Mouse (Mus musculus): ENCODE data around the gene Tcp11. TPM values are rescaled to one million over a fixed set of nuclear protein-coding genes. Genes with fewer than 3 reads are reported as not detected.
A peak's percentile ranks its signal among the peaks of the same experiment; 100 is the strongest.

Gene Tcp11
- total and polyA plus RNA-seq, 2 experiments from 2014 or later, result 0.15 TPM; not detected in 1

DNA sequence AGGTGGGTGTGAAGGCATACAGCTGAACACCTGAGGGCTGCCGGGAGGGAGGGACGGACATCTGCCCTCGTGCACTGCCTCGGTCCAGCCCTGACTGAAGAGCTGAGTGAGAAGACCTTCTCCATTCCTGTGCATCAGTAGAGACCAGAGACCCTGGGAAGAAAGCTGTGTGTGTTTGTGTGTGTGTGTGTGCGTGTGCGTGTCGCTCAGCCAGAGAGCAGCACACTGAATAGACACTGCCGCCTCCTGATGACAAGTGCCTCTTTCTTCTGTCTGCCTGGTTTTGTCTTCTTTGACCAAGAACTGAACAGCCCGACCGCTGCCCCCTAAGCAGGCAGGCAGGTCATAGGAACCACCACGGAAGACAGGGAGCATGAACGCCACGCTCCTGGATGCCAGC is 39.1 kb downstream of the Tcp11 start:
- Histone ChIP-seq H3K9ac (replicated peaks; ENCODE audit: low read depth, low read length) (no peak overlapping the region), H3K4me1 (ENCODE audit: control insufficient read depth, insufficient read depth) (no peaks in the 10 kb centered on the region), H3K27ac (ENCODE audit: low read depth) (no peak overlapping the region), H3K4me3 (ENCODE audit: low read depth, low read length) (no peak overlapping the region), H3K27me3 (ENCODE audit: control insufficient read depth, insufficient read depth, low read length) (no peaks in the 10 kb centered on the region), H3K4me2 (ENCODE audit: low read depth, low read length) (no peak overlapping the region), H3K9me3 (replicated peaks; ENCODE audit: control insufficient read depth, low read length) (no peaks in the 10 kb centered on the region), H3K36me3 (replicated peaks; ENCODE audit: control insufficient read depth, insufficient read depth, low read length) (peaks cover 62% of the 10 kb centered on the region)
- TF ChIP-seq CTCF (IDR thresholded peaks at IDR 0.05; ENCODE audit: low read depth) (no peak), EP300 (IDR thresholded peaks at IDR 0.05; ENCODE audit: low read depth) (no peak)
- WGBS, result 92% methylated on average over 13 of the region's 13 CpGs
- no peak for DNase-seq (ENCODE audit: low spot score)
- ATAC-seq (ENCODE audit: insufficient read depth, low read depth), result no peak

DNA sequence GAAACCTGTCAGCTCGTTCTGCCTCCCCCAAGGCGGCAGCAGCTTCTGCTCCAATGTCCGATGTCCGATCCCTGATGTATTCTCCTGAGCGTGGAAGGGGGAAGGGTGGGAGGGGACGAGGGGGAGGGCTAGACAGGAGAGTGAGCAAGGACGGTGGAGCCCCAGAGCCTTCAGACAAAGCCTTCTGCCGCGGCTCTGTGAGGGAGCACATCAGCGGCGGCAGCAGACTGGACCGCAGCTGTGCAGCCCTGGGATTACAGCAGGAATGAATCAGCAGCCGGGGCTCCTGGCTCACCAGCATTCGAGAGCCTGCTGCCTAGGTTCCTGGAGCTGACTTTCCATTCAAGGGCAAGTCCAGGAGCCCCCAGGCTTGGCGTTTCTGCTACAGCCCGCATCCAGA is 39.8 kb downstream of the Tcp11 start:
- TF ChIP-seq EP300 (IDR thresholded peaks at IDR 0.05; ENCODE audit: low read depth), result no peak
- no peak for TF ChIP-seq CTCF (IDR thresholded peaks at IDR 0.05; ENCODE audit: low read depth)
- no peak overlapping the region for H3K4me2 ChIP-seq (ENCODE audit: low read depth, low read length)
- no peak overlapping the region for H3K9ac ChIP-seq (replicated peaks; ENCODE audit: low read depth, low read length)
- H3K27ac ChIP-seq (ENCODE audit: low read depth), result no peak overlapping the region
- DNase-seq (ENCODE audit: low spot score), result no peak
- no peaks in the 10 kb centered on the region for H3K4me1 ChIP-seq (ENCODE audit: control insufficient read depth, insufficient read depth)
- no peaks in the 10 kb centered on the region for H3K27me3 ChIP-seq (ENCODE audit: control insufficient read depth, insufficient read depth, low read length)
- ATAC-seq (ENCODE audit: insufficient read depth, low read depth), result no peak
- H3K36me3 ChIP-seq (replicated peaks; ENCODE audit: control insufficient read depth, insufficient read depth, low read length), result peaks cover 61% of the 10 kb centered on the region
- H3K4me3 ChIP-seq (ENCODE audit: low read depth, low read length), result no peak overlapping the region
- WGBS, result 52% methylated on average over 16 of the region's 16 CpGs
- H3K9me3 ChIP-seq (replicated peaks; ENCODE audit: control insufficient read depth, low read length), result no peaks in the 10 kb centered on the region

DNA sequence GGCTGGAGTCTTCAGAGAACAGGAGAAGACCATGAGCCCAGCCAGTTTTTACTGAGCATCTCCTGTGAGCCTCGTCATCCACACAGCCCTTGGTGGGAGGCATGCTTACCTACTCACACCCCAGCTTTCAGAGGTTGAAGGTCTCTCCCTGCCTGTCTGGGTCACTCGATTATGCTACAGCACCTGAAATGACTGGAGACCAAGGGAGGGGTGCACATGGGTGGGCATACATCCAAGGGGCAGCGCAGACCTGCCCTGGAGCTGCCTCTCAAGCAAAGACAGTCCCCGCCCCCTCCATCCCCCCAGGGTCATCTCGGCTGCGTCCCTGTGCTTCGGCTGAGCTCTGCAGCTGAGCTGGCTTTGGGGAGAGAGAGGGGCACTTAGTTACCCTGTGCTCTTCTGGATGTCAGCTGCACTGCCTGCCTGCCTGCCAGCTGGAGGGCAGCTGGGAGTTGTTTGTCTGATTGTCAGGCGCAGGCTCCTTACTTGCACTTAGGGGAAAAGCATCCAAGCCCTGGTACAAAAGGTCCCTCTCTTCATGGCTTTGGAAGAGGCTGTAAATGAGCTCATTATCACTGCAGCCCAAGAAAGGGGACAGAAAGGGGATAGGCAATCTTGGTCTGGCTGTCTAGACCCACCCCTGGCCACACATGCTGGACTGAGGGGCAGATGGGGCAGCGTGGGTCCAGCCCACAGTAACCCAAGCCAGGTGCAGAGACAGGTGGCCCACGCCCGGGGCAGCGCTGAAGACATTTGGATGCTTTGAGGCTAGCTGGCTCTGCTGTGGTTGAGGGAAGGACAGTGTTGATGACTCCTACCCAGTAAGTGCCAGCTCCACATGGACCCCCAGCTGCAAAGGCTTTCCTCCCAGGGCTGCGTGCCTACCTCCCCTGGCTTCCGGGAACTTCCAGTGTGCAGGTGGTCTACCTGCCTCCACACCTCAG is 43.4 kb downstream of the Tcp11 start:
- TF ChIP-seq EP300 (IDR thresholded peaks at IDR 0.05; ENCODE audit: low read depth) (no peak), CTCF (IDR thresholded peaks at IDR 0.05; ENCODE audit: low read depth) (no peak)
- ATAC-seq (ENCODE audit: insufficient read depth, low read depth), result no peak
- no peak overlapping the region for H3K9ac ChIP-seq (replicated peaks; ENCODE audit: low read depth, low read length)
- no peak overlapping the region for H3K4me2 ChIP-seq (ENCODE audit: low read depth, low read length)
- no peak for DNase-seq (ENCODE audit: low spot score)
- no peak overlapping the region for H3K27ac ChIP-seq (ENCODE audit: low read depth)
- no peak overlapping the region for H3K4me3 ChIP-seq (ENCODE audit: low read depth, low read length)
- peaks cover 17% of the 10 kb centered on the region for H3K4me1 ChIP-seq (ENCODE audit: control insufficient read depth, insufficient read depth)
- peaks cover 29% of the 10 kb centered on the region for H3K36me3 ChIP-seq (replicated peaks; ENCODE audit: control insufficient read depth, insufficient read depth, low read length)
- no peaks in the 10 kb centered on the region for H3K27me3 ChIP-seq (ENCODE audit: control insufficient read depth, insufficient read depth, low read length)
- no peaks in the 10 kb centered on the region for H3K9me3 ChIP-seq (replicated peaks; ENCODE audit: control insufficient read depth, low read length)
- 69% methylated on average over 14 of the region's 14 CpGs for WGBS

DNA sequence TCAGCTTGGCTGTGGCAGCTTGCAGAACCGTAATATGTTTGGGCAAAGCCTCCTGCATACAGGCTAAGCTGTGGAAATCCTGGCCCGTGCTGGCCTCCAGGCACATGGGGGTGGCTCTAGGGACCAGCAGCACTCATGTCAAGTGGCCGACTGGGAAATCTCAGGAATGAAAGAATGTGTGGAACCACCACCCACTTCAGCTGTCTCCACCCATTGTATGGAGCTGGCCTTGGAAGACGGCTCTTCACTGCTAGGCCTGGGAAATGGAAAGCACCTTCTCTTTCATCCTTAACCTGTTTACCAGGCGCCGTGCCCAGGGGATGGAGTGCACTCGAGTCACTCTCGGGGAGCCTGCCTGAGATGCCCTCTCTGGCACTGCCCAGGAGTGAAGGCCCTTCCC is 45.5 kb downstream of the Tcp11 start:
- Histone ChIP-seq H3K4me3 (ENCODE audit: low read depth, low read length) (no peak overlapping the region), H3K9ac (replicated peaks; ENCODE audit: low read depth, low read length) (no peak overlapping the region), H3K36me3 (replicated peaks; ENCODE audit: control insufficient read depth, insufficient read depth, low read length) (peaks cover 11% of the 10 kb centered on the region), H3K27ac (ENCODE audit: low read depth) (peak overlapping the region; percentile 39; the same call in 1 of the 2 replicates), H3K27me3 (ENCODE audit: control insufficient read depth, insufficient read depth, low read length) (no peaks in the 10 kb centered on the region), H3K9me3 (replicated peaks; ENCODE audit: control insufficient read depth, low read length) (no peaks in the 10 kb centered on the region), H3K4me1 (ENCODE audit: control insufficient read depth, insufficient read depth) (peaks cover 17% of the 10 kb centered on the region), H3K4me2 (ENCODE audit: low read depth, low read length) (no peak overlapping the region)
- peak; percentile 66 for ATAC-seq (ENCODE audit: insufficient read depth, low read depth)
- WGBS, result 29% methylated on average over 8 of the region's 8 CpGs
- TF ChIP-seq EP300 (IDR thresholded peaks at IDR 0.05; ENCODE audit: low read depth), result no peak
- no peak for TF ChIP-seq CTCF (IDR thresholded peaks at IDR 0.05; ENCODE audit: low read depth)
- DNase-seq (ENCODE audit: low spot score), result peak; percentile 60

DNA sequence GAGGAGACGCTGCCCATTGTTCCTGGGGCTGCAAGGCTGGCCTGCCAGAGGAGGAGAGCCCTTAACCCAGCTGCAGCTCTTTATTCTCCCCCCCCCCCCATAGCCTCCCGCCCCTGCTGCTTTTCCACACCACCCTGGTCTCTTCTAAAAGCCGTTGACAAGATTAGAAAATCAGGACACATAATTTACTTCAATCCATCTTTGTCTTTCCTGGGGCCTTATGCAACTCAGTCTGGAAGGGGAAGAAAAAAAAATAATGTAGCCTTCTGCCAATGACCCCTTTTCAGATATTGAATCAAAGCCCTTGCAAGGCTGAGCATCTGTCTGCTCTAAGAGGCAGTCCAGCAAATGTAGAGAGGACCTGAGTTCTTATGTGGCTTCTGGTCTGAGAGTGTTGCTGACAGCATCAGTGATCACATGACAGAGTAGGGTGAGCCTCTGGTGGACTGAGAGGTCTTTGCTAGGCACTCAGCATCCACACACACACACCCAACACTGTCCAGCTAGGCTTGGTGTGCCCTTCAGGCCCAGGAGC is 47.3 kb downstream of the Tcp11 start:
- no peaks in the 10 kb centered on the region; the same call in 1 of the 2 replicates for H3K36me3 ChIP-seq (replicated peaks; ENCODE audit: control insufficient read depth, insufficient read depth, low read length)
- no peaks in the 10 kb centered on the region for H3K9me3 ChIP-seq (replicated peaks; ENCODE audit: control insufficient read depth, low read length)
- DNase-seq (ENCODE audit: low spot score) (no peak), ATAC-seq (ENCODE audit: insufficient read depth, low read depth) (no peak)
- H3K27me3 ChIP-seq (ENCODE audit: control insufficient read depth, insufficient read depth, low read length), result no peaks in the 10 kb centered on the region
- 48% methylated on average over 3 of the region's 3 CpGs for WGBS
- H3K27ac ChIP-seq (ENCODE audit: low read depth), result no peak overlapping the region
- H3K4me2 ChIP-seq (ENCODE audit: low read depth, low read length), result no peak overlapping the region
- TF ChIP-seq CTCF (IDR thresholded peaks at IDR 0.05; ENCODE audit: low read depth), result no peak
- no peak for TF ChIP-seq EP300 (IDR thresholded peaks at IDR 0.05; ENCODE audit: low read depth)
- no peak overlapping the region for H3K9ac ChIP-seq (replicated peaks; ENCODE audit: low read depth, low read length)
- H3K4me3 ChIP-seq (ENCODE audit: low read depth, low read length), result no peak overlapping the region
- peaks cover 17% of the 10 kb centered on the region for H3K4me1 ChIP-seq (ENCODE audit: control insufficient read depth, insufficient read depth)

Measured in heart, postnatal 0 days (tissue).